Mouse (Mus musculus) heart, postnatal 0 days (tissue): ENCODE data around the gene Nup210. TPM values are rescaled to one million over a fixed set of nuclear protein-coding genes. Genes with fewer than 3 reads are reported as not detected.

ENCODE experiments used
- ATAC-seq: fragments of 200-750 bp; cut with Nextera tagmentation; 2 replicates; pipeline ENCODE4 v1.8.0; 2017; ENCODE audit warnings: low read depth, moderate number of reproducible peaks, moderate library complexity; ENCODE audit not compliant: insufficient read depth
- DNase-seq: peaks from one replicate; pipeline ENCODE4 v3.0.0-alpha.2; 2016; ENCODE audit warnings: low spot score
- H3K27ac ChIP-seq: fragments of 300-500 bp; sonication (generic); 2 replicates; pipeline ENCODE4 v1.5.1; 2014; ENCODE audit warnings: low read depth, mild to moderate bottlenecking
- H3K27me3 ChIP-seq: fragments of 300-500 bp; sonication (generic); 2 replicates; pipeline ENCODE4 v1.6.1; 2014; ENCODE audit warnings: low read length, mixed read lengths; ENCODE audit not compliant: control insufficient read depth, insufficient read depth
- H3K36me3 ChIP-seq: fragments of 300-500 bp; sonication (generic); replicated peaks from 2 replicates; pipeline ENCODE4 v1.6.1; 2014; ENCODE audit warnings: low read length, mixed read lengths; ENCODE audit not compliant: control insufficient read depth, insufficient read depth
- H3K4me1 ChIP-seq: fragments of 300-500 bp; sonication (generic); 2 replicates; pipeline ENCODE4 v1.6.1; 2014; ENCODE audit warnings: antibody characterized with exemption; ENCODE audit not compliant: control insufficient read depth, insufficient read depth
- H3K4me2 ChIP-seq: fragments of 300-500 bp; sonication (generic); 2 replicates; pipeline ENCODE4 v1.6.1; 2014; ENCODE audit warnings: low read depth, mild to moderate bottlenecking, low read length, moderate library complexity
- H3K4me3 ChIP-seq: fragments of 300-500 bp; sonication (generic); 2 replicates; pipeline ENCODE4 v1.5.1; 2014; ENCODE audit warnings: low read depth, low read length
- H3K9ac ChIP-seq: fragments of 300-500 bp; sonication (generic); replicated peaks from 2 replicates; pipeline ENCODE4 v1.6.1; 2014; ENCODE audit warnings: low read depth, low read length, mixed read lengths
- H3K9me3 ChIP-seq: fragments of 300-500 bp; sonication (generic); replicated peaks from 2 replicates; pipeline ENCODE4 v1.6.1; 2016; ENCODE audit warnings: low read length; ENCODE audit not compliant: control insufficient read depth
- CTCF ChIP-seq: IDR thresholded peaks from 2 replicates; pipeline ENCODE4 v1.5.1; 2016; ENCODE audit warnings: antibody characterized with exemption, control low read depth, low read depth
- EP300 ChIP-seq: IDR thresholded peaks from 2 replicates; pipeline ENCODE4 v1.6.1; 2016; ENCODE audit warnings: antibody characterized with exemption, low read depth
- WGBS: fragments of 180-500 bp; shearing (Covaris S2); extraction: QIAGEN DNeasy Blood & Tissue Kit; methylation state at CpG from one replicate; pipeline ENCODE4 v1.1.7; 2014; 5-methylcytosine and 5-hydroxymethylcytosine counted together
- polyA plus RNA-seq: library from polyadenylated mRNA; unstranded; fragments of >200 nt; fragmentation: Nextera tagmentation; extraction: Ambion mirVana; gene quantifications from 2 replicates; pipeline ENCODE4 v1.2.1, GENCODE M21; 2015
- total RNA-seq: library from RNA; depleted of rRNA; stranded (reverse); fragments of >200 nt; gene quantifications from 2 replicates; pipeline ENCODE4 v1.2.3, GENCODE M21; 2014; ENCODE audit warnings: low replicate concordance

The Nup210 gene
- total and polyA plus RNA-seq, 2 experiments from 2014 or later = 1.6 to 13.4 TPM

- Histone ChIP-seq H3K4me1 (0 out of 2 replicates have a peak, but pooled peaks cover 8% of the 10 kb centered on the region), H3K4me3 (no peak overlapping the region), H3K4me2 (no peak overlapping the region; the same call in 1 of the 2 replicates), H3K36me3 (no peaks in the 10 kb centered on the region), H3K9ac (no peak overlapping the region), H3K9me3 (no peaks in the 10 kb centered on the region), H3K27me3 (no peaks in the 10 kb centered on the region), H3K27ac (no peak overlapping the region)
- ATAC-seq (no peak), DNase-seq (no peak)
- 42% methylated on average over 7 of the region's 7 CpGs for WGBS
- no peak for TF ChIP-seq EP300
- no peak for TF ChIP-seq CTCF
Measured at GRCm38 (mm10) chr6:91152892-91153548, 36.4 kb upstream of the Nup210 start.

- DNase-seq (no peak), ATAC-seq (no peak)
- H3K9me3 ChIP-seq = no peaks in the 10 kb centered on the region
- no peaks in the 10 kb centered on the region for H3K36me3 ChIP-seq
- WGBS = 81% methylated on average over 2 of the region's 2 CpGs
- no peak overlapping the region for H3K4me2 ChIP-seq
- H3K4me3 ChIP-seq = no peak overlapping the region
- H3K27me3 ChIP-seq = 0 out of 2 replicates have a peak, but pooled peaks cover 4% of the 10 kb centered on the region
- H3K27ac ChIP-seq = no peak overlapping the region
- TF ChIP-seq CTCF = no peak
- no peak for TF ChIP-seq EP300
- no peak overlapping the region for H3K9ac ChIP-seq
- no peaks in the 10 kb centered on the region for H3K4me1 ChIP-seq
Measured at GRCm38 (mm10) chr6:91147152-91147770, 30.6 kb upstream of the Nup210 start.

GRCm38 (mm10) chr6:91146443-91147151, 30.0 kb upstream of the Nup210 start:
- TF ChIP-seq EP300 (no peak), CTCF (no peak)
- Histone ChIP-seq H3K4me1 (no peaks in the 10 kb centered on the region), H3K9me3 (no peaks in the 10 kb centered on the region), H3K36me3 (no peaks in the 10 kb centered on the region), H3K4me3 (no peak overlapping the region), H3K9ac (no peak overlapping the region), H3K4me2 (no peak overlapping the region), H3K27me3 (0 out of 2 replicates have a peak, but pooled peaks cover 4% of the 10 kb centered on the region), H3K27ac (no peak overlapping the region)
- WGBS = 46% methylated on average over 5 of the region's 5 CpGs
- ATAC-seq (no peak), DNase-seq (no peak)

- H3K36me3 ChIP-seq = no peaks in the 10 kb centered on the region
- no peaks in the 10 kb centered on the region for H3K4me1 ChIP-seq
- H3K27me3 ChIP-seq = 0 out of 2 replicates have a peak, but pooled peaks cover 4% of the 10 kb centered on the region
- no peak overlapping the region for H3K27ac ChIP-seq
- TF ChIP-seq EP300 (no peak), CTCF (no peak)
- no peaks in the 10 kb centered on the region for H3K9me3 ChIP-seq
- DNase-seq = no peak
- H3K4me2 ChIP-seq = no peak overlapping the region
- H3K9ac ChIP-seq = no peak overlapping the region
- H3K4me3 ChIP-seq = no peak overlapping the region
- WGBS = 79% methylated on average over 5 of the region's 5 CpGs
- ATAC-seq = no peak
Measured at GRCm38 (mm10) chr6:91145572-91145971, 28.9 kb upstream of the Nup210 start.

- no peaks in the 10 kb centered on the region for H3K9me3 ChIP-seq
- H3K4me3 ChIP-seq = no peak overlapping the region
- TF ChIP-seq EP300 (no peak), CTCF (no peak)
- DNase-seq (no peak), ATAC-seq (no peak)
- no peak overlapping the region for H3K27ac ChIP-seq
- H3K4me1 ChIP-seq = no peaks in the 10 kb centered on the region
- no peak overlapping the region for H3K9ac ChIP-seq
- 71% methylated on average over 3 of the region's 3 CpGs for WGBS
- H3K36me3 ChIP-seq = no peaks in the 10 kb centered on the region
- H3K4me2 ChIP-seq = no peak overlapping the region
- 0 out of 2 replicates have a peak, but pooled peaks cover 4% of the 10 kb centered on the region for H3K27me3 ChIP-seq
Measured at GRCm38 (mm10) chr6:91145056-91145455, 28.4 kb upstream of the Nup210 start.
